9 mouse cellular contexts compared by ENCODE assay signal in genomic region chr9:105282725-105283124, GRCm38 (mm10).
A peak's percentile ranks its signal among the peaks of the same experiment; 100 is the strongest.
DNase-seq lines count a peak whose midpoint lies in the region; ATAC-seq and TF ChIP-seq lines count a peak whose summit lies in the region.
"Had no signal": no experiment of that assay in that cellular context is flagged by ENCODE, and none has a peak within 500 bp of the region (broad histone marks: within the 10 kb centered on the region; RNA-seq: fewer than 3 reads in every experiment).

No protein-coding gene starts in this region.

- peak; percentile 67 for TF ChIP-seq CTCF in layer of hippocampus, adult 2 months (conservative IDR thresholded peaks at IDR 0.05)

- H3K4me3 ChIP-seq in layer of hippocampus, adult 2 months, result no peak overlapping the region
- H3K4me3 ChIP-seq: megakaryocyte, embryonic 14.5 days had no signal

- ATAC-seq in CD4-positive, CD25-positive, alpha-beta regulatory T cell, adult 4 months, result no peak

- DNase-seq in CD4-positive, CD25-positive, alpha-beta regulatory T cell, adult 2 months (ENCODE audit: low read depth, low spot score), result peak; percentile 58
- peak; percentile 16 to 22 for DNase-seq in layer of hippocampus, adult 2 months (ENCODE audit: low spot score in 2 of 2)
- DNase-seq in layer of hippocampus, adult 9-10 months (ENCODE audit: low spot score), result no peak
- DNase-seq in WW6 (ENCODE audit: low read depth, low spot score), result peak; percentile 18
- peak; percentile 16 for DNase-seq in forelimb bud, embryonic 11.5 days (ENCODE audit: low read depth, low spot score)
- peak; percentile 25 for DNase-seq in retina, postnatal 7 days (ENCODE audit: low read depth, low spot score)
- DNase-seq in frontal cortex, postnatal 36 days (ENCODE audit: low spot score in 2 of 2), result no peak

- no peak overlapping the region for H3K27ac ChIP-seq in layer of hippocampus, adult 2 months

Comparison
In these comparisons a context has a peak if more than half of its experiments do, and no peak if none do; other contexts are left out.
1. DNase-seq: peak in CD4-positive, CD25-positive, alpha-beta regulatory T cell, adult 2 months (single experiment), layer of hippocampus, adult 2 months (2 of 2), WW6 (single experiment), forelimb bud, embryonic 11.5 days (single experiment) and retina, postnatal 7 days (single experiment); none in layer of hippocampus, adult 9-10 months (single experiment) and frontal cortex, postnatal 36 days (0 of 2).